Mouse (Mus musculus) small intestine, adult 2 months (tissue): ENCODE measurements around the gene Glud1. TPM values are rescaled to one million over a fixed set of nuclear protein-coding genes. Genes with fewer than 3 reads are reported as not detected.
A peak's percentile ranks its signal among the peaks of the same experiment; 100 is the strongest.

Experiments
- H3K27ac ChIP-seq: fragments of 200-500 bp; 2 replicates; pipeline ENCODE4 v1.5.1; 2012; ENCODE audit warnings: low read depth, low read length, control low read depth, inconsistent platforms; ENCODE audit not compliant: insufficient read depth
- H3K27me3 ChIP-seq: fragments of 200-500 bp; 2 replicates; pipeline ENCODE4 v1.6.1; 2012; ENCODE audit warnings: mild to moderate bottlenecking, moderate library complexity, low read length, inconsistent platforms; ENCODE audit not compliant: control insufficient read depth, insufficient read depth
- H3K36me3 ChIP-seq: fragments of 200-500 bp; 2 replicates; pipeline ENCODE4 v1.6.1; 2012; ENCODE audit warnings: mild to moderate bottlenecking, low read length, control low read depth, inconsistent platforms; ENCODE audit not compliant: control insufficient read depth, insufficient read depth
- H3K4me1 ChIP-seq: fragments of 200-500 bp; 2 replicates; pipeline ENCODE4 v1.6.1; 2012; ENCODE audit warnings: low read length, inconsistent platforms, mixed read lengths; ENCODE audit not compliant: control insufficient read depth, insufficient read depth, insufficient read length
- H3K4me3 ChIP-seq: fragments of 200-500 bp; 2 replicates; pipeline ENCODE4 v1.5.1; 2012; ENCODE audit warnings: low read depth, mild to moderate bottlenecking, control low read depth, inconsistent platforms, low read length, moderate library complexity
- CTCF ChIP-seq: fragments of 200-500 bp; IDR thresholded peaks from 2 replicates; pipeline ENCODE4 v1.5.1; 2012; ENCODE audit warnings: low read depth, mild to moderate bottlenecking, control low read depth, inconsistent platforms, low read length, moderate library complexity, mixed read lengths; ENCODE audit not compliant: insufficient replicate concordance, insufficient read length; ENCODE audit errors: extremely low read depth
- POLR2A ChIP-seq: fragments of 200-500 bp; IDR thresholded peaks from 2 replicates; pipeline ENCODE4 v1.6.1; 2012; ENCODE audit warnings: low read depth, mild to moderate bottlenecking, control low read depth, inconsistent platforms, low read length, moderate library complexity
- WGBS: fragments of 180-500 bp; shearing (Covaris S2); methylation state at CpG from one replicate; pipeline ENCODE4 v1.1.7; 2018; 5-methylcytosine and 5-hydroxymethylcytosine counted together
- polyA plus RNA-seq: library from polyadenylated mRNA; depleted of rRNA; stranded (reverse); fragments of >200 nt; gene quantifications from 2 replicates; pipeline ENCODE4 v1.2.3, GENCODE M21; 2012; rRNA removed

The Glud1 gene
- 33.8 and 223 TPM in 2 replicates for polyA plus RNA-seq

DNA sequence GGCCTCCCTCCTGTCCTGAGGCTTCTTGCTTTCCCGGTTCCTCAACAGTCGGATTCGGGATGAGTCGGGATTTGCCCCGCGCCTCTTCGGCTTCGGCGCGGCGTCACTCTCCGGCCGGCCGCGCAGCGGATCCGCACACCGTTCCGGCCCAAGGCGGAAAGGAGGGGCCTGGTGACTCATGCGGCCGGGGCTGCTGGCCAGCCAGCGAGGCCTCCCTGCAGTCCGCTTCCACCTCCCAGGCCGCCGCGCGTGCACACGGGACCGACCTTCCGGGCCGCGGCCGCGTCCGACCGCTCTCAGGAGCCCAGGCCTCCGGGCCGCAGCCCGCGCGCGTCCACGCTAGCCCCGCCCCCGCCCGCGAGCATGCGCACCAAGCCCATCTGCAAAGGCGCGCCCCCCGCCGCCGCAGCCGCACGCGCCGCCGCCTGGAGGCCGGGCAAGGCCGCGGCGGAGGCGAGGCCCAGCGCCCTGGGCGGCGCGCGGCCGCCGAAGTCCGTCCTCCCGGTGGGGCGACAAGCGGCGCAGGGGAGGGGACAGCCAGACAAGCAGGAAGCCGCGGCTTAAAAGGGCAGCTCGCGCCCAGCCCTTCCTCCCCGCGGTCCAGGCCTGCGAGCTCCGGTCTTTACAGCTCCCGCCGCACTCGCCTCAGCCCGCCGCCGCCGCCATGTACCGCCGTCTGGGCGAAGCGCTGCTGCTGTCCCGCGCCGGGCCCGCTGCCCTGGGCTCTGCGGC, at the start of gene Glud1, which contains the start of gene Shld2:
Gene Glud1, plus strand, starts transcription at position 494 of the 732 bp plus-strand sequence.
Gene Shld2, minus strand, starts transcription at position 260 of the 732 bp plus-strand sequence.
- no peak for TF ChIP-seq CTCF
- TF ChIP-seq POLR2A = peak; percentile 90

DNA sequence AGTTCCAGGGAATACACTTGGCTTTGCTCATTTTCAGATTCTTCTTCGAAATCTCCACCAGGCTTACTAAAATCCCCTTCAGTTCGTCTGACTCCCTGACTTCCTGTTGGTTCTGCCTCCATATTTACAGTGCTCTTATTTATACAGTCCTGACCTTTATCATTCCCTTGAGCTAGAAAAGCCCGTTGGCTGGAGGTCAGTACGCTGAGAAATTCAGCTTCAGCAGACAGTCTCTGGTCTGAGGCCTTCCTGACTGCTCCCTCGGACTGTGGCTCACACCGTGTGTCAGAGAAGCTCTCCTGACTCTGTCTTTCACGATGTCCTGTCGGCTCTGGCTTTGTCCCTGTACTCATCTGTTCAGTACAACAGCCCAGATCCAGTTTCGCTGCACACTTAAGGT, 42.5 kb upstream of the Glud1 start:
- WGBS = 72% methylated on average over 9 of the region's 9 CpGs
- H3K27ac ChIP-seq = no peak overlapping the region; the same call in 1 of the 2 replicates
- H3K4me3 ChIP-seq = no peak overlapping the region
- TF ChIP-seq POLR2A (no peak), CTCF (no peak)
- H3K36me3 ChIP-seq = peaks cover 3% of the 10 kb centered on the region
- no peaks in the 10 kb centered on the region for H3K27me3 ChIP-seq
- H3K4me1 ChIP-seq = no peaks in the 10 kb centered on the region

More for the DNA sequence above, at the start of gene Glud1, which contains the start of gene Shld2:
- WGBS = under 1% methylated on average over 95 of the region's 100 CpGs
- Histone ChIP-seq H3K27me3 (no peaks in the 10 kb centered on the region), H3K4me1 (peaks cover 4% of the 10 kb centered on the region; the same call in 1 of the 2 replicates), H3K36me3 (peaks cover 6% of the 10 kb centered on the region), H3K4me3 (peak within 1 kb of the TSS; percentile 95), H3K27ac (peak within 1 kb of the TSS; percentile 95)

DNA sequence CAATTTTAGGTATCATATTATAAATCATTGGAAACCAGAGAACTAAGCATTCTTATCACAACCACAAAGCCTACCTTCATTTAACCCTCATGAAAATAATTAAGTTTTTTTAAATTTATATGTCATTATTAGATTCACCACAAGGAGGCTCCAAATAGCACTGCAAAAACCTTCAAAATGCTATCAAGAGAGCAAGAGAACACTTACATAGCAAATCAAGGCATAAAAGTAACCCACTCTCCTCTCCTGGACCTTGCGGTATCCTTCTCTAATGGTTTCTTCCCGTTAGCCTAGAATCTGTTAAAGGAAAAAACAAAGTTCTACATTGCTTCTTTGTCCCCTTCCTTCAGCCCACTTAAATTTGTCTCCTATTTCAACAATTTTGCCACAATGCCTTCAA, 37.2 kb upstream of the Glud1 start:
- peaks cover 4% of the 10 kb centered on the region; the same call in 1 of the 2 replicates for H3K4me1 ChIP-seq
- H3K27me3 ChIP-seq = no peaks in the 10 kb centered on the region
- H3K27ac ChIP-seq = no peak overlapping the region
- no peak overlapping the region for H3K4me3 ChIP-seq
- 32% methylated on average over 2 of the region's 2 CpGs for WGBS
- TF ChIP-seq CTCF = no peak
- no peak for TF ChIP-seq POLR2A
- H3K36me3 ChIP-seq = peaks cover 3% of the 10 kb centered on the region

DNA sequence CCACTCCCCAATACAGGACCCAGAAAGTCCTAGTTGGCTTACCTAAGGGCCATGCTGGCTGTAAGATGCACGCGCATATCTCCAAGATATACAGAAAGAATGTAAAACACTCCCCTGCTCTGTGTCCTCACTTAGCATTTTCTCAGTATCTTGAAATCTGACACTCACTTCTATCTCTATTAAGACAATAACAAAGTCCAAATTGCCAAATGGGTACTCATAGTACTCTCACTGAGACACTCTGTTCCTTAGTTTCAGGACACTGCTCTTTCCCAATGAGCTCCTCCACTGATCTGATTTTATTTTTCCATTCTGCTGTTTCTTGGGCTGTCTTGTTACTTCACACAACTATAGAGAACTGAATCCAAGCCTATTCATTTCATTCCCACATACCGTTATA, 36.4 kb upstream of the Glud1 start:
- Histone ChIP-seq H3K4me1 (peaks cover 4% of the 10 kb centered on the region; the same call in 1 of the 2 replicates), H3K27me3 (no peaks in the 10 kb centered on the region), H3K36me3 (no peaks in the 10 kb centered on the region), H3K4me3 (no peak overlapping the region), H3K27ac (peak overlapping the region; percentile 77; the same call in 1 of the 2 replicates)
- no peak for TF ChIP-seq POLR2A
- TF ChIP-seq CTCF = no peak
- 69% methylated on average over 3 of the region's 3 CpGs for WGBS

GRCm38 (mm10) chr14:34275225-34275624, 35.3 kb upstream of the Glud1 start:
- WGBS = 30% methylated on average over 4 of the region's 4 CpGs
- H3K27ac ChIP-seq = peak overlapping the region; percentile 67
- no peak for TF ChIP-seq CTCF
- TF ChIP-seq POLR2A = no peak
- H3K4me3 ChIP-seq = no peak overlapping the region
- no peaks in the 10 kb centered on the region for H3K36me3 ChIP-seq
- H3K27me3 ChIP-seq = no peaks in the 10 kb centered on the region
- peaks cover 4% of the 10 kb centered on the region; the same call in 1 of the 2 replicates for H3K4me1 ChIP-seq

- H3K4me3 ChIP-seq = no peak overlapping the region
- WGBS = 84% methylated on average over 4 of the region's 4 CpGs
- H3K27me3 ChIP-seq = no peaks in the 10 kb centered on the region
- TF ChIP-seq POLR2A = no peak
- TF ChIP-seq CTCF = no peak
- no peaks in the 10 kb centered on the region for H3K36me3 ChIP-seq
- H3K27ac ChIP-seq = no peak overlapping the region
- H3K4me1 ChIP-seq = peaks cover 5% of the 10 kb centered on the region; the same call in 1 of the 2 replicates
These were observed 30.8 kb upstream of the Glud1 start for GRCm38 (mm10) chr14:34279726-34280125.

GRCm38 (mm10) chr14:34280798-34281197, 29.7 kb upstream of the Glud1 start:
- 88% methylated on average over 2 of the region's 2 CpGs for WGBS
- no peak overlapping the region for H3K4me3 ChIP-seq
- H3K4me1 ChIP-seq = 0 out of 2 replicates have a peak, but pooled peaks cover 3% of the 10 kb centered on the region
- H3K27ac ChIP-seq = no peak overlapping the region
- TF ChIP-seq POLR2A (no peak), CTCF (no peak)
- H3K36me3 ChIP-seq = no peaks in the 10 kb centered on the region
- no peaks in the 10 kb centered on the region for H3K27me3 ChIP-seq
